Mouse (Mus musculus) neural tube, embryonic 14.5 days (tissue): ENCODE measurements around the gene Tmem199. TPM values are rescaled to one million over a fixed set of nuclear protein-coding genes. Genes with fewer than 3 reads are reported as not detected.

Experiments used
- ATAC-seq: fragments of 200-750 bp; cut with Nextera tagmentation; 2 replicates; pipeline ENCODE4 v1.8.0; 2017; ENCODE audit warnings: low read depth, mild to moderate bottlenecking, moderate TSS enrichment, moderate library complexity
- H3K27ac ChIP-seq: fragments of 300-500 bp; sonication (generic); 2 replicates; pipeline ENCODE4 v1.5.1; 2014; ENCODE audit warnings: low read depth, mild to moderate bottlenecking, control low read depth, low read length, moderate library complexity, mixed read lengths
- H3K27me3 ChIP-seq: fragments of 300-500 bp; sonication (generic); 2 replicates; pipeline ENCODE4 v1.6.1; 2014; ENCODE audit warnings: low read length; ENCODE audit not compliant: control insufficient read depth, insufficient read depth
- H3K36me3 ChIP-seq: fragments of 300-500 bp; sonication (generic); 2 replicates; pipeline ENCODE4 v1.6.1; 2014; ENCODE audit warnings: low read length, mixed read lengths; ENCODE audit not compliant: control insufficient read depth, insufficient read depth
- H3K4me1 ChIP-seq: fragments of 300-500 bp; sonication (generic); 2 replicates; pipeline ENCODE4 v1.6.1; 2014; ENCODE audit warnings: low read length; ENCODE audit not compliant: control insufficient read depth, insufficient read depth
- H3K4me2 ChIP-seq: fragments of 300-500 bp; sonication (generic); 2 replicates; pipeline ENCODE4 v1.6.1; 2014; ENCODE audit warnings: mild to moderate bottlenecking, low read depth, low read length, control low read depth
- H3K4me3 ChIP-seq: fragments of 300-500 bp; sonication (generic); 2 replicates; pipeline ENCODE4 v1.5.1; 2014; ENCODE audit warnings: low read depth, low read length, control low read depth, mixed read lengths
- H3K9ac ChIP-seq: fragments of 300-500 bp; sonication (generic); replicated peaks from 2 replicates; pipeline ENCODE4 v1.6.1; 2014; ENCODE audit warnings: low read depth, mild to moderate bottlenecking, control low read depth, low read length, mixed read lengths
- H3K9me3 ChIP-seq: fragments of 300-500 bp; sonication (generic); 2 replicates; pipeline ENCODE4 v1.6.1; 2016; ENCODE audit warnings: low read length; ENCODE audit not compliant: control insufficient read depth
- WGBS: fragments of 180-500 bp; shearing (Covaris S2); extraction: QIAGEN DNeasy Blood & Tissue Kit; methylation state at CpG from one replicate; pipeline ENCODE4 v1.1.7; 2014; 5-methylcytosine and 5-hydroxymethylcytosine counted together
- polyA plus RNA-seq: library from polyadenylated mRNA; unstranded; fragments of >200 nt; fragmentation: Nextera tagmentation; extraction: Ambion mirVana; gene quantifications from 2 replicates; pipeline ENCODE4 v1.2.1, GENCODE M21; 2014

Gene Tmem199
- polyA plus RNA-seq, 1 experiment from 2014 or later = 108 TPM

GRCm38 (mm10) chr11:78499004-78499403 is 13.0 kb downstream of the Tmem199 start, which contains the start of gene Vtn:
Vtn (plus strand) TSS chr11:78499091.
- H3K27ac ChIP-seq = peak within 1 kb of the TSS; percentile 86
- ATAC-seq = no peak
- no peaks in the 10 kb centered on the region for H3K9me3 ChIP-seq
- no peaks in the 10 kb centered on the region for H3K36me3 ChIP-seq
- peaks cover 15% of the 10 kb centered on the region for H3K4me1 ChIP-seq
- H3K9ac ChIP-seq = 0 out of 2 replicates have a peak within 1 kb of the TSS, but pooled peaks have one; percentile 13
- peak within 1 kb of the TSS; percentile 61 for H3K4me2 ChIP-seq
- WGBS = 67% methylated on average over 7 of the region's 7 CpGs
- H3K4me3 ChIP-seq = peak within 1 kb of the TSS; percentile 82
- no peaks in the 10 kb centered on the region for H3K27me3 ChIP-seq

GRCm38 (mm10) chr11:78497544-78498522 is 14.1 kb downstream of the Tmem199 start, which contains the start of gene Sarm1:
Sarm1 (minus strand) TSS chr11:78497754.
- H3K36me3 ChIP-seq = no peaks in the 10 kb centered on the region
- 3% methylated on average over 36 of the region's 36 CpGs for WGBS

GRCm38 (mm10) chr11:78497071-78497541 is 14.9 kb downstream of the Tmem199 start:
- under 1% methylated on average over 44 of the region's 44 CpGs for WGBS
- H3K9ac ChIP-seq = peak overlapping the region; percentile 82
- no peaks in the 10 kb centered on the region for H3K36me3 ChIP-seq
- peak overlapping the region; percentile 61 for H3K4me2 ChIP-seq
- H3K4me1 ChIP-seq = peaks cover 15% of the 10 kb centered on the region
- H3K27me3 ChIP-seq = no peaks in the 10 kb centered on the region
- H3K27ac ChIP-seq = peak overlapping the region; percentile 86
- no peaks in the 10 kb centered on the region for H3K9me3 ChIP-seq
- peak; percentile 79 for ATAC-seq
- peak overlapping the region; percentile 82 for H3K4me3 ChIP-seq

More at GRCm38 (mm10) chr11:78497544-78498522, 14.1 kb downstream of the Tmem199 start, which contains the start of gene Sarm1:
- H3K4me3 ChIP-seq = peak within 1 kb of the TSS; percentile 82
- peak within 1 kb of the TSS; percentile 61 for H3K4me2 ChIP-seq
- no peaks in the 10 kb centered on the region for H3K9me3 ChIP-seq
- no peaks in the 10 kb centered on the region for H3K27me3 ChIP-seq
- H3K9ac ChIP-seq = peak within 1 kb of the TSS; percentile 82
- ATAC-seq = peak; percentile 96
- H3K27ac ChIP-seq = peak within 1 kb of the TSS; percentile 86
- H3K4me1 ChIP-seq = peaks cover 15% of the 10 kb centered on the region

GRCm38 (mm10) chr11:78495904-78496303 is 16.1 kb downstream of the Tmem199 start:
- no peak overlapping the region for H3K27ac ChIP-seq
- H3K36me3 ChIP-seq = no peaks in the 10 kb centered on the region
- peak overlapping the region; percentile 82 for H3K4me3 ChIP-seq
- H3K9ac ChIP-seq = peak overlapping the region; percentile 82
- H3K4me2 ChIP-seq = peak overlapping the region; percentile 61
- WGBS = 10% methylated on average over 6 of the region's 6 CpGs
- peaks cover 5% of the 10 kb centered on the region; the same call in 1 of the 2 replicates for H3K27me3 ChIP-seq
- H3K4me1 ChIP-seq = peaks cover 15% of the 10 kb centered on the region
- H3K9me3 ChIP-seq = no peaks in the 10 kb centered on the region
- no peak for ATAC-seq

- Histone ChIP-seq H3K27me3 (peaks cover 7% of the 10 kb centered on the region; the same call in 1 of the 2 replicates), H3K4me2 (peak overlapping the region; percentile 37), H3K4me1 (peaks cover 10% of the 10 kb centered on the region), H3K9ac (peak overlapping the region; percentile 32; the same call in 1 of the 2 replicates), H3K9me3 (no peaks in the 10 kb centered on the region), H3K4me3 (peak overlapping the region; percentile 16), H3K36me3 (peaks cover 26% of the 10 kb centered on the region), H3K27ac (no peak overlapping the region)
- ATAC-seq = peak; percentile 72; the same call in 1 of the 2 replicates
- WGBS = 6% methylated on average over 48 of the region's 48 CpGs
Measured at GRCm38 (mm10) chr11:78490781-78491241, 21.2 kb downstream of the Tmem199 start.

GRCm38 (mm10) chr11:78488168-78488567 is 23.8 kb downstream of the Tmem199 start:
- WGBS = 6% methylated on average over 8 of the region's 8 CpGs
- H3K9ac ChIP-seq = no peak overlapping the region
- ATAC-seq = peak; percentile 22; the same call in 1 of the 2 replicates
- no peak overlapping the region for H3K27ac ChIP-seq
- H3K4me3 ChIP-seq = no peak overlapping the region
- peaks cover 28% of the 10 kb centered on the region for H3K36me3 ChIP-seq
- no peak overlapping the region for H3K4me2 ChIP-seq
- peaks cover 7% of the 10 kb centered on the region; the same call in 1 of the 2 replicates for H3K27me3 ChIP-seq
- peaks cover 7% of the 10 kb centered on the region for H3K4me1 ChIP-seq
- H3K9me3 ChIP-seq = no peaks in the 10 kb centered on the region

GRCm38 (mm10) chr11:78483639-78484038 is 28.3 kb downstream of the Tmem199 start:
- Histone ChIP-seq H3K27me3 (0 out of 2 replicates have a peak, but pooled peaks cover 2% of the 10 kb centered on the region), H3K4me3 (no peak overlapping the region), H3K27ac (no peak overlapping the region), H3K4me1 (no peaks in the 10 kb centered on the region), H3K9ac (no peak overlapping the region), H3K36me3 (peaks cover 37% of the 10 kb centered on the region), H3K4me2 (no peak overlapping the region), H3K9me3 (no peaks in the 10 kb centered on the region)
- ATAC-seq = no peak
- 64% methylated on average over 7 of the region's 7 CpGs for WGBS

- Histone ChIP-seq H3K27ac (no peak overlapping the region), H3K4me2 (no peak overlapping the region), H3K27me3 (no peaks in the 10 kb centered on the region), H3K36me3 (peaks cover 10% of the 10 kb centered on the region), H3K4me1 (no peaks in the 10 kb centered on the region), H3K9ac (no peak overlapping the region), H3K9me3 (no peaks in the 10 kb centered on the region), H3K4me3 (no peak overlapping the region)
- ATAC-seq = no peak
- 75% methylated on average over 3 of the region's 3 CpGs for WGBS
Measured at GRCm38 (mm10) chr11:78475289-78475688, 36.7 kb downstream of the Tmem199 start.
